Mouse (Mus musculus) stomach, embryonic 14.5 days (tissue): ENCODE data around the gene Il12rb1. TPM values are rescaled to one million over a fixed set of nuclear protein-coding genes. Genes with fewer than 3 reads are reported as not detected.
A peak's percentile ranks its signal among the peaks of the same experiment; 100 is the strongest.

ENCODE experiments used
- ATAC-seq: fragments of 200-750 bp; cut with Nextera tagmentation; 2 replicates; pipeline ENCODE4 v1.8.0; 2017; ENCODE audit warnings: low read depth, moderate TSS enrichment; ENCODE audit not compliant: insufficient number of reproducible peaks, insufficient read depth, low FRiP score
- H3K27ac ChIP-seq: fragments of 300-500 bp; sonication (generic); 2 replicates; pipeline ENCODE4 v1.5.1; 2014; ENCODE audit warnings: mild to moderate bottlenecking, low read length, moderate library complexity, mixed read lengths
- H3K27me3 ChIP-seq: fragments of 300-500 bp; sonication (generic); 2 replicates; pipeline ENCODE4 v1.6.1; 2014; ENCODE audit warnings: low read length, control low read depth, mixed read lengths; ENCODE audit not compliant: control insufficient read depth, insufficient read depth
- H3K36me3 ChIP-seq: fragments of 300-500 bp; sonication (generic); 2 replicates; pipeline ENCODE4 v1.6.1; 2014; ENCODE audit warnings: mild to moderate bottlenecking, control low read depth, low read length, moderate library complexity, mixed read lengths; ENCODE audit not compliant: control insufficient read depth, insufficient read depth
- H3K4me1 ChIP-seq: fragments of 300-500 bp; sonication (generic); 2 replicates; pipeline ENCODE4 v1.6.1; 2014; ENCODE audit warnings: low read length, control low read depth, mixed read lengths; ENCODE audit not compliant: control insufficient read depth, insufficient read depth
- H3K4me2 ChIP-seq: fragments of 300-500 bp; sonication (generic); replicated peaks from 2 replicates; pipeline ENCODE4 v1.6.1; 2014; ENCODE audit warnings: low read depth, low read length, control low read depth
- H3K4me3 ChIP-seq: fragments of 300-500 bp; sonication (generic); 2 replicates; pipeline ENCODE4 v1.5.1; 2014; ENCODE audit warnings: low read depth, low read length, control low read depth
- H3K9ac ChIP-seq: fragments of 300-500 bp; sonication (generic); replicated peaks from 2 replicates; pipeline ENCODE4 v1.6.1; 2014; ENCODE audit warnings: low read depth, mild to moderate bottlenecking, control low read depth, low read length, moderate library complexity, mixed read lengths
- H3K9me3 ChIP-seq: fragments of 300-500 bp; sonication (generic); 2 replicates; pipeline ENCODE4 v1.6.1; 2016; ENCODE audit warnings: low read depth, low read length, control low read depth; ENCODE audit not compliant: control insufficient read depth
- WGBS: fragments of 180-500 bp; shearing (Covaris S2); extraction: QIAGEN DNeasy Blood & Tissue Kit; methylation state at CpG from one replicate; pipeline ENCODE4 v1.1.7; 2014; 5-methylcytosine and 5-hydroxymethylcytosine counted together
- polyA plus RNA-seq: library from polyadenylated mRNA; unstranded; fragments of >200 nt; fragmentation: Nextera tagmentation; extraction: Ambion mirVana; gene quantifications from 2 replicates; pipeline ENCODE4 v1.2.1, GENCODE M21; 2014

Il12rb1 gene
- polyA plus RNA-seq, 1 experiment from 2014 or later, result not detected

- Histone ChIP-seq H3K27ac (no peak overlapping the region), H3K4me3 (no peak overlapping the region), H3K9me3 (no peaks in the 10 kb centered on the region), H3K36me3 (no peaks in the 10 kb centered on the region), H3K9ac (no peak overlapping the region), H3K4me1 (peaks cover 4% of the 10 kb centered on the region), H3K4me2 (no peak overlapping the region; the same call in 1 of the 2 replicates), H3K27me3 (0 out of 2 replicates have a peak, but pooled peaks cover 7% of the 10 kb centered on the region)
- WGBS, result 10% methylated on average over 4 of the region's 4 CpGs
- 0 out of 2 replicates have a peak, but pooled peaks have one; percentile 12 for ATAC-seq
Measured at GRCm38 (mm10) chr8:70857516-70857915, 49.3 kb downstream of the Il12rb1 start.

GRCm38 (mm10) chr8:70862824-70863641 is 54.8 kb downstream of the Il12rb1 start, which contains the start of gene Kcnn1:
TSS of gene Kcnn1 (minus strand) at chr8:70863258.
- Histone ChIP-seq H3K27me3 (0 out of 2 replicates have a peak, but pooled peaks cover 9% of the 10 kb centered on the region), H3K27ac (no peak within 1 kb of the TSS), H3K36me3 (0 out of 2 replicates have a peak, but pooled peaks cover 1% of the 10 kb centered on the region), H3K9ac (peak within 1 kb of the TSS; percentile 18; the same call in 1 of the 2 replicates), H3K4me1 (peaks cover 26% of the 10 kb centered on the region), H3K9me3 (no peaks in the 10 kb centered on the region), H3K4me2 (peak within 1 kb of the TSS; percentile 78), H3K4me3 (peak within 1 kb of the TSS; percentile 42)
- ATAC-seq, result no peak
- WGBS, result under 1% methylated on average over 55 of the region's 55 CpGs

GRCm38 (mm10) chr8:70863956-70864711 is 55.9 kb downstream of the Il12rb1 start:
- peak overlapping the region; percentile 42 for H3K4me3 ChIP-seq
- no peak overlapping the region for H3K27ac ChIP-seq
- peak overlapping the region; percentile 78 for H3K4me2 ChIP-seq
- WGBS, result 2% methylated on average over 46 of the region's 46 CpGs
- no peak for ATAC-seq
- H3K36me3 ChIP-seq, result 0 out of 2 replicates have a peak, but pooled peaks cover 2% of the 10 kb centered on the region
- no peak overlapping the region; the same call in 1 of the 2 replicates for H3K9ac ChIP-seq
- H3K27me3 ChIP-seq, result 0 out of 2 replicates have a peak, but pooled peaks cover 9% of the 10 kb centered on the region
- H3K4me1 ChIP-seq, result peaks cover 37% of the 10 kb centered on the region
- H3K9me3 ChIP-seq, result no peaks in the 10 kb centered on the region

GRCm38 (mm10) chr8:70864712-70865221 is 56.5 kb downstream of the Il12rb1 start:
- Histone ChIP-seq H3K4me3 (peak overlapping the region; percentile 42), H3K27ac (peak overlapping the region; percentile 80), H3K36me3 (0 out of 2 replicates have a peak, but pooled peaks cover 2% of the 10 kb centered on the region), H3K9me3 (no peaks in the 10 kb centered on the region), H3K4me2 (peak overlapping the region; percentile 78), H3K27me3 (0 out of 2 replicates have a peak, but pooled peaks cover 9% of the 10 kb centered on the region), H3K4me1 (peaks cover 37% of the 10 kb centered on the region), H3K9ac (peak overlapping the region; percentile 40)
- ATAC-seq, result no peak
- 4% methylated on average over 24 of the region's 24 CpGs for WGBS

GRCm38 (mm10) chr8:70865350-70866000 is 57.2 kb downstream of the Il12rb1 start:
- peaks cover 37% of the 10 kb centered on the region for H3K4me1 ChIP-seq
- WGBS, result under 1% methylated on average over 46 of the region's 46 CpGs
- ATAC-seq, result peak; percentile 91

GRCm38 (mm10) chr8:70866001-70866520 is 57.8 kb downstream of the Il12rb1 start:
- 0 out of 2 replicates have a peak, but pooled peaks cover 9% of the 10 kb centered on the region for H3K27me3 ChIP-seq

More at GRCm38 (mm10) chr8:70865350-70866000, 57.2 kb downstream of the Il12rb1 start:
- Histone ChIP-seq H3K4me3 (peak overlapping the region; percentile 42), H3K9ac (peak overlapping the region; percentile 40), H3K4me2 (peak overlapping the region; percentile 78), H3K27me3 (0 out of 2 replicates have a peak, but pooled peaks cover 9% of the 10 kb centered on the region), H3K36me3 (0 out of 2 replicates have a peak, but pooled peaks cover 2% of the 10 kb centered on the region), H3K9me3 (no peaks in the 10 kb centered on the region), H3K27ac (peak overlapping the region; percentile 80)

GRCm38 (mm10) chr8:70866566-70866965 is 58.3 kb downstream of the Il12rb1 start:
- 80% methylated on average over 7 of the region's 7 CpGs for WGBS
- peaks cover 37% of the 10 kb centered on the region for H3K4me1 ChIP-seq
- H3K4me3 ChIP-seq, result no peak overlapping the region
- H3K27ac ChIP-seq, result no peak overlapping the region; the same call in 1 of the 2 replicates
- 0 out of 2 replicates have a peak, but pooled peaks cover 7% of the 10 kb centered on the region for H3K27me3 ChIP-seq
- H3K4me2 ChIP-seq, result no peak overlapping the region
- H3K9ac ChIP-seq, result no peak overlapping the region
- no peaks in the 10 kb centered on the region for H3K9me3 ChIP-seq
- ATAC-seq, result no peak
- 0 out of 2 replicates have a peak, but pooled peaks cover 2% of the 10 kb centered on the region for H3K36me3 ChIP-seq

More at GRCm38 (mm10) chr8:70866001-70866520, 57.8 kb downstream of the Il12rb1 start:
- H3K9me3 ChIP-seq, result no peaks in the 10 kb centered on the region
- 0 out of 2 replicates have a peak, but pooled peaks cover 2% of the 10 kb centered on the region for H3K36me3 ChIP-seq
- peaks cover 37% of the 10 kb centered on the region for H3K4me1 ChIP-seq
- 5% methylated on average over 12 of the region's 12 CpGs for WGBS
- peak overlapping the region; percentile 73 for H3K27ac ChIP-seq
- H3K4me2 ChIP-seq, result peak overlapping the region; percentile 78
- ATAC-seq, result peak; percentile 6; the same call in 1 of the 2 replicates
- H3K9ac ChIP-seq, result 0 out of 2 replicates have a peak overlapping the region, but pooled peaks have one; percentile 18
- peak overlapping the region; percentile 42 for H3K4me3 ChIP-seq
